In genomic region chr7:139684553-139684929, GRCm38 (mm10) we compare ENCODE assay signal across 8 mouse cellular contexts. TPM values are rescaled to one million over a fixed set of nuclear protein-coding genes. Genes with fewer than 3 reads are reported as not detected.
DNase-seq lines count a peak whose midpoint lies in the region; ATAC-seq and TF ChIP-seq lines count a peak whose summit lies in the region.

No protein-coding gene starts in this region.

- H3K9ac ChIP-seq in embryonic facial prominence, embryonic 15.5 days: peak overlapping the region; percentile 39; the same call in 1 of the 2 replicates
- peak overlapping the region; percentile 37 for H3K9ac ChIP-seq in kidney, embryonic 15.5 days

- H3K27ac ChIP-seq in bone marrow, adult 2 months (ENCODE audit: control insufficient read depth, insufficient read depth, low read depth, low read length, poor library complexity): no peak overlapping the region
- H3K27ac ChIP-seq in embryonic facial prominence, embryonic 15.5 days (replicated peaks): peak overlapping the region; percentile 28; the same call in 1 of the 2 replicates
- peak overlapping the region; percentile 76 for H3K27ac ChIP-seq in heart, embryonic 10.5 days
- peak overlapping the region; percentile 68 for H3K27ac ChIP-seq in kidney, embryonic 15.5 days

- H3K4me2 ChIP-seq in embryonic facial prominence, embryonic 15.5 days (replicated peaks): peak overlapping the region; percentile 89
- peak overlapping the region; percentile 91 for H3K4me2 ChIP-seq in kidney, embryonic 15.5 days

- H3K9me3 ChIP-seq in embryonic facial prominence, embryonic 15.5 days (replicated peaks): no peaks in the 10 kb centered on the region
- H3K9me3 ChIP-seq in heart, embryonic 10.5 days: no peaks in the 10 kb centered on the region
- no peaks in the 10 kb centered on the region for H3K9me3 ChIP-seq in kidney, embryonic 15.5 days (replicated peaks)

- H3K4me1 ChIP-seq in bone marrow, adult 2 months (ENCODE audit: control insufficient read depth, insufficient read depth, low read length): no peaks in the 10 kb centered on the region
- H3K4me1 ChIP-seq in embryonic facial prominence, embryonic 15.5 days: peaks cover 10% of the 10 kb centered on the region; the same call in 1 of the 2 replicates
- peaks cover 12% of the 10 kb centered on the region for H3K4me1 ChIP-seq in heart, embryonic 10.5 days
- peaks cover 15% of the 10 kb centered on the region for H3K4me1 ChIP-seq in kidney, embryonic 15.5 days

- no peak for TF ChIP-seq POLR2A in bone marrow, adult 2 months (IDR thresholded peaks at IDR 0.05; ENCODE audit: borderline replicate concordance, control insufficient read depth, low read depth, low read length)

- peak; percentile 82 for ATAC-seq in embryonic facial prominence, embryonic 15.5 days (ENCODE audit: insufficient number of reproducible peaks, low FRiP score, low TSS enrichment, low read depth)
- peak; percentile 84 for ATAC-seq in kidney, embryonic 15.5 days (replicated peaks; ENCODE audit: low FRiP score)
- peak; percentile 80 for ATAC-seq in monocyte, adult 5-6 weeks (replicated peaks; ENCODE audit: insufficient number of reproducible peaks, low FRiP score, low TSS enrichment, poor library complexity, severe bottlenecking)

- TF ChIP-seq CTCF in bone marrow, adult 2 months (IDR thresholded peaks at IDR 0.05; ENCODE audit: control insufficient read depth, insufficient read depth, low read length): peak; percentile 72

- H3K27me3 ChIP-seq in embryonic facial prominence, embryonic 15.5 days: 0 out of 2 replicates have a peak, but pooled peaks cover 4% of the 10 kb centered on the region
- H3K27me3 ChIP-seq in heart, embryonic 10.5 days (ENCODE audit: insufficient read depth, poor library complexity, severe bottlenecking): peaks cover 35% of the 10 kb centered on the region
- 0 out of 2 replicates have a peak, but pooled peaks cover 7% of the 10 kb centered on the region for H3K27me3 ChIP-seq in kidney, embryonic 15.5 days

- WGBS in bone marrow, adult 2 months: under 1% methylated on average over 14 of the region's 14 CpGs
- WGBS in embryonic facial prominence, embryonic 15.5 days: under 1% methylated on average over 14 of the region's 14 CpGs
- WGBS in heart, embryonic 10.5 days: under 1% methylated on average over 14 of the region's 14 CpGs
- 0% methylated on average over 14 of the region's 14 CpGs for WGBS in kidney, embryonic 15.5 days

- H3K4me3 ChIP-seq in bone marrow, adult 2 months (replicated peaks; ENCODE audit: control insufficient read depth, low read depth, low read length): peak overlapping the region; percentile 59
- H3K4me3 ChIP-seq in embryonic facial prominence, embryonic 15.5 days (replicated peaks): peak overlapping the region; percentile 56
- H3K4me3 ChIP-seq in heart, embryonic 10.5 days: peak overlapping the region; percentile 73
- peak overlapping the region; percentile 61 for H3K4me3 ChIP-seq in kidney, embryonic 15.5 days (replicated peaks)

- no peaks in the 10 kb centered on the region for H3K36me3 ChIP-seq in embryonic facial prominence, embryonic 15.5 days
- no peaks in the 10 kb centered on the region for H3K36me3 ChIP-seq in heart, embryonic 10.5 days
- H3K36me3 ChIP-seq in kidney, embryonic 15.5 days: no peaks in the 10 kb centered on the region

- DNase-seq in 416B (ENCODE audit: low read depth): peak; percentile 95
- peak; percentile 94 for DNase-seq in heart, embryonic 10.5 days (ENCODE audit: low spot score)
- DNase-seq in liver: peak; percentile 83
- peak; percentile 79 to 89 for DNase-seq in spleen, postnatal 4 days (ENCODE audit: low spot score in 2 of 2)

RNA-seq across cellular contexts. Expression of gene Cfap46, which starts 0.9 kb away (rescaled TPM):
- polyA plus RNA-seq in bone marrow, adult 2 months (2011; ENCODE audit: insufficient read depth, insufficient read length, low replicate concordance, missing spikeins): not detected in 2 replicates
- 2.7 and 3.7 TPM in 2 replicates for polyA plus RNA-seq in embryonic facial prominence, embryonic 15.5 days (2015; fragmentation: Nextera tagmentation; extraction: Ambion mirVana)
- polyA plus RNA-seq in heart, embryonic 10.5 days (2016; fragmentation: Nextera tagmentation; extraction: Ambion mirVana): 0.16 TPM in 1 of 2 replicates, not detected in the other
- 0.19 and 0.21 TPM in 2 replicates for polyA plus RNA-seq in kidney, embryonic 15.5 days (2015; fragmentation: Nextera tagmentation; extraction: Ambion mirVana)
- not detected in 3 replicates for total RNA-seq in monocyte, adult 5-6 weeks (2017)
